Mouse (Mus musculus) heart, postnatal 0 days (tissue): ENCODE measurements around the gene Chat. TPM values are rescaled to one million over a fixed set of nuclear protein-coding genes. Genes with fewer than 3 reads are reported as not detected.

Source experiments
- ATAC-seq: fragments of 200-750 bp; cut with Nextera tagmentation; 2 replicates; pipeline ENCODE4 v1.8.0; 2017; ENCODE audit warnings: low read depth, moderate number of reproducible peaks, moderate library complexity; ENCODE audit not compliant: insufficient read depth
- DNase-seq: peaks from one replicate; pipeline ENCODE4 v3.0.0-alpha.2; 2016; ENCODE audit warnings: low spot score
- H3K27ac ChIP-seq: fragments of 300-500 bp; sonication (generic); 2 replicates; pipeline ENCODE4 v1.5.1; 2014; ENCODE audit warnings: low read depth, mild to moderate bottlenecking
- H3K27me3 ChIP-seq: fragments of 300-500 bp; sonication (generic); 2 replicates; pipeline ENCODE4 v1.6.1; 2014; ENCODE audit warnings: low read length, mixed read lengths; ENCODE audit not compliant: control insufficient read depth, insufficient read depth
- H3K36me3 ChIP-seq: fragments of 300-500 bp; sonication (generic); replicated peaks from 2 replicates; pipeline ENCODE4 v1.6.1; 2014; ENCODE audit warnings: low read length, mixed read lengths; ENCODE audit not compliant: control insufficient read depth, insufficient read depth
- H3K4me1 ChIP-seq: fragments of 300-500 bp; sonication (generic); 2 replicates; pipeline ENCODE4 v1.6.1; 2014; ENCODE audit warnings: antibody characterized with exemption; ENCODE audit not compliant: control insufficient read depth, insufficient read depth
- H3K4me2 ChIP-seq: fragments of 300-500 bp; sonication (generic); 2 replicates; pipeline ENCODE4 v1.6.1; 2014; ENCODE audit warnings: low read depth, mild to moderate bottlenecking, low read length, moderate library complexity
- H3K4me3 ChIP-seq: fragments of 300-500 bp; sonication (generic); 2 replicates; pipeline ENCODE4 v1.5.1; 2014; ENCODE audit warnings: low read depth, low read length
- H3K9ac ChIP-seq: fragments of 300-500 bp; sonication (generic); replicated peaks from 2 replicates; pipeline ENCODE4 v1.6.1; 2014; ENCODE audit warnings: low read depth, low read length, mixed read lengths
- H3K9me3 ChIP-seq: fragments of 300-500 bp; sonication (generic); replicated peaks from 2 replicates; pipeline ENCODE4 v1.6.1; 2016; ENCODE audit warnings: low read length; ENCODE audit not compliant: control insufficient read depth
- CTCF ChIP-seq: IDR thresholded peaks from 2 replicates; pipeline ENCODE4 v1.5.1; 2016; ENCODE audit warnings: antibody characterized with exemption, control low read depth, low read depth
- EP300 ChIP-seq: IDR thresholded peaks from 2 replicates; pipeline ENCODE4 v1.6.1; 2016; ENCODE audit warnings: antibody characterized with exemption, low read depth
- WGBS: fragments of 180-500 bp; shearing (Covaris S2); extraction: QIAGEN DNeasy Blood & Tissue Kit; methylation state at CpG from one replicate; pipeline ENCODE4 v1.1.7; 2014; 5-methylcytosine and 5-hydroxymethylcytosine counted together
- polyA plus RNA-seq: library from polyadenylated mRNA; unstranded; fragments of >200 nt; fragmentation: Nextera tagmentation; extraction: Ambion mirVana; gene quantifications from 2 replicates; pipeline ENCODE4 v1.2.1, GENCODE M21; 2015
- total RNA-seq: library from RNA; depleted of rRNA; stranded (reverse); fragments of >200 nt; gene quantifications from 2 replicates; pipeline ENCODE4 v1.2.3, GENCODE M21; 2014; ENCODE audit warnings: low replicate concordance

Gene Chat
- total and polyA plus RNA-seq, 2 experiments from 2014 or later, result not detected

DNA sequence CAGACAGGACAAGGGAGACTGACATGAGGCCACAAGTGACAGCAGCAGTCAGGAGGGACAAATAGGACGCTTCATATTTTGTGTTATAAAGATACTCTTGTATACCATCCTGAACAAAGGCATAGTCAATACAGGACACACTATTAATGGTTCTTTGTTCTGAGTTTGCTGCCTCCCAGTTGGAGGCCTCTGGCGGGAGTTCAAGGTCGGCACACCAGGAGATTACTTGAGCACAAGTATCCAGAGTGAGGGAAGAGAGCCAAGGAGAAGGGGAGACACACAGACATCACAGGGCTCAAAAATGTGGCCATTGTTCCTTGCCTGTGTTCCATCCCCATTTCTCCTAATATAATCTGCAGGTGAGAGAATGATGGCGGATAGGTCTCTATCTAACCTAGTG, 41.4 kb upstream of the Chat start:
- no peaks in the 10 kb centered on the region for H3K27me3 ChIP-seq
- WGBS, result 69% methylated on average over 4 of the region's 4 CpGs

DNA sequence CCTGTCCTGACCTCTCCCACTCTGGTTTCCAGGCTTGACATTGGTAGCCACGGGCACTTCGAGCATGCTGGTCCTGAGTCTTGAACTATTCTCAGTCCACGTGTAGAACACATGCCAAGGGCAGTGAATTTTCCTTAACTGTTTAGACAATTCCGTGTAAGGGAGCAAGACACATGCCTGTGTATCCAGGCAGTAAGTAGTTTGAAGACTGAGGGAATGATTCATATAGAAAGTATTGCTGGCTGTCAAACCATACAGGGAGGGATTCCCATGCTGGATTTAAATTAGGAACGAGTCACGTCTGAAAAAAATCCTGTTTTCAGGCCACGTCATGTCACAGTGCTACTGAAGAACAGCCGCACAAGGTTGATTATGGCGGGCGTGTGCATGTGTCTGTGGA, 40.5 kb upstream of the Chat start:
- H3K4me2 ChIP-seq, result no peak overlapping the region
- no peak overlapping the region for H3K9ac ChIP-seq
- H3K36me3 ChIP-seq, result no peaks in the 10 kb centered on the region
- ATAC-seq, result no peak
- TF ChIP-seq EP300, result no peak
- TF ChIP-seq CTCF, result no peak
- H3K27me3 ChIP-seq, result no peaks in the 10 kb centered on the region
- H3K4me1 ChIP-seq, result no peaks in the 10 kb centered on the region
- DNase-seq, result no peak
- no peak overlapping the region for H3K4me3 ChIP-seq
- no peak overlapping the region for H3K27ac ChIP-seq
- 78% methylated on average over 10 of the region's 10 CpGs for WGBS
- H3K9me3 ChIP-seq, result no peaks in the 10 kb centered on the region

More for the DNA sequence above, 41.4 kb upstream of the Chat start:
- Histone ChIP-seq H3K4me3 (no peak overlapping the region), H3K27ac (no peak overlapping the region), H3K36me3 (no peaks in the 10 kb centered on the region), H3K9me3 (no peaks in the 10 kb centered on the region), H3K9ac (no peak overlapping the region), H3K4me2 (no peak overlapping the region), H3K4me1 (no peaks in the 10 kb centered on the region)
- ATAC-seq (no peak), DNase-seq (no peak)
- TF ChIP-seq EP300, result no peak
- TF ChIP-seq CTCF, result no peak

- Histone ChIP-seq H3K9me3 (no peaks in the 10 kb centered on the region), H3K4me3 (no peak overlapping the region), H3K27ac (no peak overlapping the region), H3K4me2 (no peak overlapping the region), H3K4me1 (no peaks in the 10 kb centered on the region), H3K27me3 (no peaks in the 10 kb centered on the region), H3K36me3 (no peaks in the 10 kb centered on the region), H3K9ac (no peak overlapping the region)
- DNase-seq (no peak), ATAC-seq (no peak)
- WGBS, result 64% methylated on average over 1 of the region's 1 CpGs
- TF ChIP-seq EP300 (no peak), CTCF (no peak)
Observed at GRCm38 (mm10) chr14:32503897-32504296, 38.1 kb upstream of the Chat start.

DNA sequence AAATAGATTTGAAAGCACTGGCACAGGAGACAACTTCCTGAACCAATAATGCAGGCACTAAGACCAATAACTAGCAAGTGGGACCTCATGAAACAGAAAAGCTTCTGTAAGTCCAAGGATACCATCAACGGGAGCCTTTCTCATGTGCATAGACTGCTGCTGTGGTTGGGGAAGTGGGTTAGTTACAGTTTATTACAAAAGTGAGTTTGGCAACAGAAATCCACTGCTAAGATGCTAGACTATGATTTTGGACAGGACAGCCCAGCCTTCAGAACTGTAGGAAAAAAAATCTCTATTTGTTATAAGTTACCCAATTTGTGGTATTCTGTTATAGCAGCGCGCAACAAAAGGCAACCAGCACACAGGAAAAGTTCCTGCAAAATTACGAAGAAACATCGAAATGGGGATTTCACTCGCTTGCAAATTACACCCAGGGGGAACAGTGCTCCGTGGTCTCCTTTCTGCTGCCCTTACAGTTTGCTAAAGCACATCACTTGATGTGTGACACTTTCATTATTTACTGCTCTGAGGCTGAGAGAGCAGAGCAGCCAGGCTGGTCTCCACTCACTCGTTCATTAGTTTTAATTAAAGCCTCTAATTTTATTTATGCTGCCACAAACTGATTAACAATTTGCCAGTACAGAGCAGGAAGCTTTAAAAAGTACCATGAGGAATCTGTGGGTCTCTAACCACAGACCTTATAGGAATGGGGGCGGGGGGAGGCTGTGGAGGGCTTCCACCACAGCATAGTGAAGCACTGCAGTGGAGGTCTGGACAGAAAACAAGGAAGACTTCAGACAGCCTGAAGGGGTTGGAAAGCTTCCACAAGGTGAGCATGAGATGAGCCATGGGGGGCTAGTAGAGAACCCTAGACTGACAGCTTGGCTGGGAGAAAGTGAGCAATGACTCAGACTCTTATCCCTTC, 37.2 kb upstream of the Chat start:
- DNase-seq (no peak), ATAC-seq (no peak)
- Histone ChIP-seq H3K4me2 (no peak overlapping the region), H3K9me3 (no peaks in the 10 kb centered on the region), H3K27me3 (no peaks in the 10 kb centered on the region), H3K27ac (no peak overlapping the region), H3K36me3 (no peaks in the 10 kb centered on the region), H3K9ac (no peak overlapping the region), H3K4me3 (no peak overlapping the region), H3K4me1 (no peaks in the 10 kb centered on the region)
- no peak for TF ChIP-seq EP300
- WGBS, result 73% methylated on average over 9 of the region's 9 CpGs

DNA sequence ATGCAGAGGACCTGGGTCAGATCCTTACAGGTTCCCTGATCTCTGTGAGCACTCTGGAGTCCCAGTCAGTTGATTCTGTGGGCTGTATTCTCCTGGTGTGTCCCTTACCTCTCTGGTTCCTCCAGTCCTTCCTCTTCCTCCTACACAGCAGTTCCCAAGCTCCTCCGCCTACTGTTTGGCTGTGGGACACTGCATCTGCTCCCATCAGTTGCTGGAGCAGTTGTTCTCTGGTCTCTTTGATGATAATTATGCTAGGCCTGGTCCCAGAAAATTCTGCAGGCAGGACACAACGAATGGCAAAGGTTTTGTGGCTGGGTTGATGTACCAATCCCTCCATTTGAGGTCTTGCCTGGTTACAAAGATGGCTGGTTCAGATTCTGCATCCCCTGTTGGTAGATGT, 35.5 kb upstream of the Chat start:
- Histone ChIP-seq H3K9me3 (no peaks in the 10 kb centered on the region), H3K4me1 (no peaks in the 10 kb centered on the region), H3K27ac (no peak overlapping the region), H3K4me3 (no peak overlapping the region), H3K9ac (no peak overlapping the region), H3K36me3 (no peaks in the 10 kb centered on the region), H3K27me3 (no peaks in the 10 kb centered on the region), H3K4me2 (no peak overlapping the region)
- 57% methylated on average over 2 of the region's 2 CpGs for WGBS
- ATAC-seq, result no peak
- no peak for TF ChIP-seq EP300
- TF ChIP-seq CTCF, result no peak
- DNase-seq, result no peak
